Mouse (Mus musculus) right cerebral cortex, postnatal 10 days (tissue): ENCODE measurements around the gene Dapk3.
A peak's percentile ranks its signal among the peaks of the same experiment; 100 is the strongest.

Experiments
- DNase-seq, 2 experiments: peaks; one replicate each; pipeline ENCODE4 v3.0.0; 2021; ENCODE audit warnings: low spot score in 2 of 2

Dapk3 gene

DNA sequence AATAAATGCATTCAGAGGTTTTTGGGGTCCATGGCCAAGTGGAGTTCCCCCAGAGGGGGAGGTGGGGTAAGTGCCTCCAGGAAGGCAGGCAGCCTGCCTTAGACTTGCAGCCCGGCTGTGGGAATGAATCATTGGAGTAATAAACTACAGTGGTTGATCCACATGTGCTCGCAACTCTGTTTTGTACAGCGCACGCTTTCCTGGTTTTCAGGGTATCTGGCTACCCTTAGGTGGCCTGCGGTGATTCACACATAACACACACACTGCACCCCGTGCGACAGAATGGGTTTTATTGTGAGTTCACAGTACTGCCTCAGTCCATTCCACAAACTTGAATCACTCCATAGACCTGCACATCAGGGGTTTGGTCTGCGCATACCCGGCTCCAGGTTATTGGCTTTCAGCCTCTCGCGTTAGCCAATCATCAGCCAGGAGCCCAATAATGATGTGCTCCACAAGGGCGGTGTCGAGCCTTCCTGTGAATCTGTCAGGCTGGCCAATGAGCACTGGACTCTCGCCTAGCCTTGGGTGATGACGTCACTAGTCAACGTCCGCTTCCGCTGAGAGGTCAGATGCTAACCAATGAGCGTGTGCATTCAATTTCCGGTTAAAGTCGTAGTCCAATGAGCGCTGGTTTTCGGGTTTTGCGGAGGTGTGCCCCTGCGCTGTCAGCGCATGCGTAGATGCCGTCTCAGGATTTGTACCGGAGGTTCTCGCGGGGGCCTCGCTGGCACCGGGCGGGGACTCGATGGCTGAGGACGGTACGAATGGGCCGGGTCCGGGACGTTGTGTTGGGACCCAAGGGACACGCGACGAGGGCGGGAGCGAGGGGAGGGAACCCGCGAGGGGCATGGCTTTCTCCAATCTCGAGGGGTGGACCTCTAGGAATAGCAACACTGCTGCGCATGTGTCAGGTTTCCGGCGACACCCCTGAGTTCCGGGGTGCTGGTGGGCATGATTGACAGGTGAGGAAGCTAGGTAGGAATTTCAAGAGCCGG lies at the start of gene Dapk3:
Dapk3 (plus strand) TSS at position 670 of the 998 bp plus-strand sequence.
- DNase-seq = peak; percentile 98 to 99

DNA sequence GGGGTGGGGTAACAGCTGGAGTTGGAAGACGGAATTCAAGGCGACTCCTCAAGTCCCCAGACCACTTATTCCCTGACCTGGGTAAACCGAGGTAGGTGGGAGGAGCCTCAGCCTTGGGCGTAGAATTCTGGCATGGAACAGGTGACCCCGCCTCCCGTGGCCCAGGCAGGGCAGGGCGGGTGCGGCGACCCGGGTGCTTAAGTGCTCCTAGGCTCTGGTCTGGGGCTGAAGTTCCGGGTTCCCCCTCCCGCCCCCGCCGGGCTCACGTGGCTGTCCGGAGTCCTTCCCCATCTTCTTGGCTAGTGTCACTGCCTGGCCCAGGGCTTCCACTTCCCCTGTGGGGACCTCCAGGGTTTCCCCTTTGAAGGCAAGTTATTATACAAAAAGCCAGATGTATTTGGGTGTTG lies 48.6 kb upstream of the Dapk3 start:
- peak; percentile 67 to 72 for DNase-seq

GRCm38 (mm10) chr10:81134966-81135681 lies 47.7 kb upstream of the Dapk3 start, which contains the start of gene Zbtb7a:
TSS of gene Zbtb7a (plus strand) at chr10:81135220.
- peak in 1 of 2 experiments; percentile 64 for DNase-seq

DNA sequence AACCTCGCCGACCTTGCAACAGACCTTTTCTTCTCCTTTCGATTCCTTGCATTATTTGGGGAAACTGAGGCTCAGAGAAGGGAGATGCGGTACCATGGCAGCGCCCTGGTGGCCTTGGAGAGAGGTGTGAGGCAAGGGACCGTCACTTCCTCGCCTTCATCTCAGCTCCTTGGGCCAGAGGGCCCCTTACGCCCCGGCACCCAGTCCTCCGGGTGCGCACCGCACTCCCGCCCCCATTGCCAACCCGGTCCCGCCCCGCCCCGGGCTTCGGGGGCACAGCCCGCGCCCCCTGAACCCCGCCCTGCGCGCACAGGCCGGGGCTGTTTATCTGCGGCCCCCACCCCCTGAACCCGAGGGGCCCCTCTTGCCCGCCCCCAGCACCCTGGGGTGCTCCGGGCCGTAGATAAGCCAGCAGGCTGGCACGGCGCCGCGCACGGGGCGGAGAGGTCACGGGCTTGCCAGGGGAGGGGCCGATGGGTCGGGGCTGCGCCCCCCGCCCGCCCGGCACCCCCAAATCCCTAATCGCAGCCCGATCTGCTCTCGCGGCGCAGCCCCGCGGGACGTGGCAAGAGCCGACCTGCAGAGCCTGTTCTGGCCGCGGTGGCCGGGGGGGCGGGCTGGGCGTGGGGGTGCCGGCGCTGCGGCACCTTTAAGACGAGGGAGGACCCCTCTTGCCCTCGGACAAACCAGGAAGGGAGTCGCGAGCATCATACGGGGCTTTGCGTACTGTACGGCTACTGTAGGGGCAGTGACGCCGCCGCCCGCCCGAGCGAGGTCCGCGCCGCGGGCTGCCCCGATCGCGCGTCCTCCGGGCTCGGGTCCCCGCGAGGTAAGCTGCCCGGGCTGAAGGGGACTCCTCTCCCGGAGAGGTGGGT lies 46.7 kb upstream of the Dapk3 start:
- peak; percentile 83 to 86 for DNase-seq

- no peak for DNase-seq
Measured at GRCm38 (mm10) chr10:81136706-81137231, 46.0 kb upstream of the Dapk3 start.

DNA sequence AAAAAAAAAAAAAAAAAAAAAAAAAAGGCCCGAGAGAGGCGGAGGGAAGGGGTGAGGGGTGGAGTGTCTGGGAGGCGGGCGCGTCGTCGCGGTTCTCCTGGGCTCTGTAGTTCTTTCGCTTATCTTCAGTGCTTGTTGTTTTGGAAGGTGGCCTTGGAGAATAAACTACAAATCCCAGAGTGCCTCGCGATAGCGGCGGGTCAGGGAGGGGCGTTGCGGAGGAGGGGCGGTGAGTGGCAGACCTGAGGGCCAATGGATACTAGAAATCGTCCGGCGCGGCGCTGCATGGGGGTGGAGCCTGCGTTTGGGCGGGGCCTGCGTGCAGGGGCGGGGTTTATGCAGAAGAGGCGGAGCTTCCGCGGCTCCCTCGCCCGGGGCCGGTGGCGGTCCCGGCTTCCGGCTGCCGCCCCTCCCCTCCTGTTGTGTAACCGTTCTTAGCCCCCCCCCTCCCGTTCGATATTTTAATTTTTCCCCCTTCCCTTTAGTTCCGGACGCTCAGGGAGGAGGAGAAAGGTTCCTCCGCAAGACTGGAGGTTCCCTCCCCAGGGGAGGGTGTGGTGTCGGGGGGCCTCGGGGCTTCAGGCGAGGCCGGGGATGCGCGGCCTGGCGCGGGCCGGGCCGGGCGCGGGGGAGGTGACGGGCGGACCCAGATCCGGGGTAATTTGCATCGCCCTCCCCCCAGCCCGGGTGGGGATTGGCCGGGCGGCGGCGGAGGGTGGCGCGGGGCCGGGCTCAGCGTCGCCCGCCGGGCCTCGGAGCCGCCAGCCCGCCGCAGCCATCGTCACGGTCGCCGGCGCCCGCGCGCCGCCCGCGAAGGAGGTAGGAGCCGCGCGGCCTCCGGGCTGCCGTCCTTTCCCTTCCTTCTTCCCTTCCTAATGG lies 45.3 kb upstream of the Dapk3 start:
- peak; percentile 99 to 100 for DNase-seq

GRCm38 (mm10) chr10:81138131-81138782 lies 44.5 kb upstream of the Dapk3 start:
- peak; percentile 54 to 74 for DNase-seq

DNA sequence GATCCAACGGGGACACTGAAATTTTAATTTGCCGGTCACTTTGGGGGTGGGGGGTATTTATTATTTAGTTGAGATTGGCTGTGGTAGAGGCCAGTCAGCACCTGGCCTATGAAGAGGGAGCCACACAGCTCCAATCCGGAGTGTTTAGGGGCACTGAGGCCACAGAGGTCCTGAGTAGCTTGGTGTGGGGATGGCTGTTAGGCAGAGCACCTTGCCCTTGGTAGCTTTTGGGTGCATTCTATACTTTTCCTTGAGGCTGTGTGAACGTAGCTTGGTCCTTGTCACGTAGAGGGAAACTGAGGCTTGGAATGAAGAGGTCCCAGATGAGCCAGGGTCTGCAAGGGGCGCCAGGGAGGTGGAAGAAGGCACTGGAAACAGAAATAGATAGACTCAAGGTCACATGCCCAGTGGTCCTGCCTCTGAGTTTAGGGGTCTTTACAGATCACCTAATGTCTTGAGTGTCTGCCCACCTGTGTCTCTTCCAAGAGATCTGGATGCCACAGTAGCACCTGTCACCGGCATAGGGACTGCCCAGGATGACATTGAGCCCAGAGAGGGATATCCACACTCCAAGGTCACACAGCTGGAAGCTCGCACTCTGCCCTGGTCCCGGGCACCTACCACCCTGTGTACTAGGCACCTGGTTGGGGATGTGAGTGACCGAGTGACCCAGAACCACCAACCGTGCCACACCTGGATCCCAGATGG lies 43.8 kb upstream of the Dapk3 start:
- DNase-seq = no peak

DNA sequence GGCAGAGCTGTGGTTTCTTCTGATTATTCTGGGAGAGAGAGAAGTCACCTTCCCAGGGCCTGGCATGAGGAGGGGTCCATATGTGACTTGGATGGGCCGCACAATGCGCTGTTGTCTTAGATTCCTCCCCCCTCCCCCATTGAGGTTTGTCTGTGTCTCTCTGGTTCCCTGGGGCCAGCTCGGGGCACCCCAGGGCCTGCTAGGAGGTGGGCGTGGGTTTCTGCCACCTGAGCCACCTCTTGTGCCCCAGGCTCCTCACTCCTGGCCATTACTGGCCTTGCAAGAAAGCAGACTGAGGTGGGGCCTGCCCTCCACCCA lies 43.3 kb upstream of the Dapk3 start:
- DNase-seq = no peak

DNA sequence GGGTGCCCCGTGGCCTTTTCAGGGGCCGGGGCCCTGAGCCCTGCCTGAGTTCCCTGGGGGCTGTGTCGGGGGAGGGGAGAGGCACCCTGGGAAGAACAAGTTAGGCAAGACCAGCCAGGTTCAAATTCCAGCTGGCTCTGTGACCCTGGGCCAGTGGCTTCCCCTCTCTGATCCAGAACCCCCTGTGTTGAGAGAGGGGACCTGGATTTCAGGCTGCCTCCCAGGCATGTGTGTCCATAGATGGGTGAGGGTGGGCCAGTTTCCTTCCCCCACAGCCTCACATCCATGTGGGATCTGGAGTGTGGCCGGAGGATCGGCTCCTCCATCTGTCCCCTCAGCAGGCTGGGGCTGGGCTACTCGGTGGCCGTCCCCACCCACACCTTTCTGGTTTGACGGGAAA lies 42.8 kb upstream of the Dapk3 start:
- no peak for DNase-seq

GRCm38 (mm10) chr10:81140717-81141454 lies 41.9 kb upstream of the Dapk3 start:
- DNase-seq = no peak

GRCm38 (mm10) chr10:81141455-81142210 lies 41.2 kb upstream of the Dapk3 start:
- DNase-seq = no peak

DNA sequence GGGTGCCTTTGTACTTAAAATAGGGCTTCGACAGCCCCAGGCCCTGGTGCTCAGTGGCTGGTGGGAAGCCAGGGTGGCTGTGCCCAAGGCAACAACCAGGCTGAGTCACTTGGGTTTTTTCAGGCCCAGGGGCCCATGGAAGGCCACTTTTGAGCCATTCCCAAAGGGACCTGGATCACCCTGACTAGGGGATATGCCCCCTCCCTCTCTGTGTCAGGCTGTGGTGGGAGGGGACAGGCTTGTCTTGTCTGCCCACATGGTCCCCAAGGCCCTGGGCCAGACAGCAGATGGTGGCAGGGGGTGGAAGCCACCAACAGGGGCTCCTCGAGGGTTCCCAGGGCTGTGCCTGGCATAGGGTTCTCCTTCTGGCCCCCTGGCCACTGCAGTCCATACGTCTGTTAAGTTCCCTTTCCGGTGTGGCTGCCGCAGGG lies 40.2 kb upstream of the Dapk3 start:
- DNase-seq = no peak

DNA sequence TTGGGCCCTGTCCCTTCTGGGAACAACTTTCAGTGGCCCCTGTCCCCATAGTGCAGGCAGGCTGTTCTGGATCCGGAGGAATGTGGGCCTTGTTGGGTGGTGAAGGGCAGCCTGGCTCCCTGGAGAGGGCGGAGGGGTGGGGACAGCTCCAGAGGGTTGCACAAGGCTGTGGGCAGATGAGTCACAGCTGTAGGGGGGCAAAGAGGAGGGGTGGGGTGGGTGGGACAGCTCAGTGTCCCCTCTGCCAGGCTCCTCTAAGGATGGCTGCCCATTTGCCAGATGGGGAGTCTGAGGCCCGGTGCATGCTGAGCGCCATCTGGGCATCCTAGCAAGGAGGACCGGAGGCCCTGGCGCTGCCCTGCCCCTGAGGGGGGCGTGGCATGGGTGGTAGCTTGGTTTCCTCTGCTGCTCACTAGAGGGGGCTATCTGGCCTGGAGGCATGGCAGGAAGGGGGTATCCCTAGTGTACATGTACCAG lies 39.6 kb upstream of the Dapk3 start:
- DNase-seq = no peak

- DNase-seq = no peak
Measured at GRCm38 (mm10) chr10:81143845-81144437, 38.9 kb upstream of the Dapk3 start.

- no peak for DNase-seq
Measured at GRCm38 (mm10) chr10:81144667-81145066, 38.1 kb upstream of the Dapk3 start.

DNA sequence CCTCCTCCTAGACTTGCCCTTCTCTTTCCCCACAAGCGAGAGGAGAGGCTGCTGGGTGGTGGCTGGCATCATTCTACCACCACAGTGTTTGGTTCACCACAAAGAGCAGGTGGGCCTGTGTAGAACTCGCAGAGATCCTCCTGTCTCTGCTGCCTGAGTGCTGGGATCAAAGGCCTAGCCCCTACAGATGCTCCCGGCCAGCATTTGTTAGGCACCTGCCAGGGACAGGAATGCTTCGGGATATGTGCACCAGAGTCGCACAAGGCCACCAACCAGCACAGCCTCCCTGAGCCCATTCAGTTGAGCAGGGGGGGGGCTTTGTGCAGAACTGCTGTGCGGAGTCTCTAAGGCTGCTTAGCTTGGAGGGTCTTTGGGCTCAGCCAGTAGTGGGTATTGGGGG lies 37.5 kb upstream of the Dapk3 start:
- DNase-seq = no peak
